Mouse (Mus musculus) gastrocnemius, postnatal 36 days (tissue): Measurements from ENCODE around the gene Klhdc4. TPM values are rescaled to one million over a fixed set of nuclear protein-coding genes. Genes with fewer than 3 reads are reported as not detected.

ENCODE experiments used
- DNase-seq, 2 experiments: peaks; one replicate each; pipeline ENCODE4 v3.0.0; 2022
- intact Hi-C: fragments of 180-260 bp; cut with DNase I; formaldehyde crosslinking; loops from one replicate; pipeline ENCODE4 v1.15.1; 2025
- total RNA-seq, 2 experiments: library from RNA; stranded (reverse); gene quantifications; 2 replicates each; pipeline ENCODE4 v1.2.3; 2021

Klhdc4 gene
- total RNA-seq, 2 experiments from 2014 or later, result 9.0 TPM

DNA sequence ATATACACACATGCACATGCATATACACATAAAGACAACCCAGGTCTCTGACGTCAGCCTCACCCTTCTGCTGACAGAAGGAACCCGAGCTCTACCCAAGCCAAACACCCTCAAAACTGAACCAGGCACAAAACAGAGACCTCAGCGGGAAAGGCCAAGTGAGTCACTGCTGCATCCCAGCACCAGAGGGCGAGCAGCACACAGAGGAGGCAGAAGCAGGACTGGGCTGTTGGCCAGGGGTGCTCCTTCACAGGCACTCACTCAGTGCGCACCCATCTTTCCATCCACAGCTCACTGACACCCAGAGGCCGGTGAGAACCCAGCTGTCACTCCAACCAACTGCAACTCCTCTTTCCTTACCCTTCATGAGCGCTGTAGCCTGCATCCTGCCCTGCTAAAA is 11.1 kb downstream of the Klhdc4 start:
- no peak for DNase-seq
- intact Hi-C loops, result no loop called here

DNA sequence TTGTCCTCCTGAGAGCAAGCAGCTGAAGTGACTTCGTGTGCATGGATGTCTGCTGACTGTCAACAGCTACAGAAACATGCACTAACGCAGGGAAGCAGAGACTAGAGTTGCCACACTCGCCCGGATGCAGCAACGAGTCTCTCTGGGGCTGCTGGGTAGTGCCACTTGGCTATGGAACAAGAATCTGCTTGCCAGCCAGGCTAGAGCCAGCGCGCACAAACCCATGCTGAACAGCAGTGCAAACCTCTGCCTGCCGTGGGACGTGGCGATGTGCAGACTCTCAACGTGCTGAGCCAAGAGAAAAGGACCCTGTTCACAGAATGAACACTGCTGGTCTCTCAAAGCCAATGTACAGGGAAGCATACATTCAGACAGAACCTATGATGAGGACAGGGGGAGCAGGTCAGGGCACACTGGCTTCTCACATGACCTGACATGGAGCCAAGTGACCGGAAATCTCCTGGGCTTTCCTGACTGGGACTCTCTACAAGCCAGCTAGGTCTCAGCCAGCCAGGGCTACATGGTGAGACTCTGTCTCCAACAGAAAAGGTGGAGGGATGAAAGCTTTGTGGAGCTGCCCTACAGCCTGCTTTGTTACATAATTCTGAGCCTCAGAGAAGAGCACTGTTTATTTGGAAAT is 17.3 kb downstream of the Klhdc4 start:
- intact Hi-C loops, result no loop called here
- no peak for DNase-seq

DNA sequence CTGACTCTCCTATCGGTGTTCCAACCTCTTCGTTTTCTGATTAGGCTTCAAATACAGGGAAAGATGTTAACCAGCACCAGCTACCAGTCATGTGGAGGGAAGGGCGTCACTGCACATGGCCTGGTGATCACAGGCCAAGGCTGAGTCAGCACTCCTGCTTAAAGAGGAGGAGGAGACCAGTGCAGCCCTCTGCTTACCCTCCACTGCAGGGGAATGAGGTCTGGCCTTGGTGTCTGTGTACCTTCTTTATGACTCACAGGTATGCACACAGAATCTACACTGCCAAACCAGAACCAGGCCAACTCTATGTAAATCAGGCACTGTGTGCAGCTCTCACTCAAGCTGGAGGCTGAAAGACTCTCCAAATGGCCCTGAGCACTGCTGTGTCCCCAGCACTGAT is 17.9 kb downstream of the Klhdc4 start:
- intact Hi-C loops, result no loop called here
- DNase-seq, result no peak

DNA sequence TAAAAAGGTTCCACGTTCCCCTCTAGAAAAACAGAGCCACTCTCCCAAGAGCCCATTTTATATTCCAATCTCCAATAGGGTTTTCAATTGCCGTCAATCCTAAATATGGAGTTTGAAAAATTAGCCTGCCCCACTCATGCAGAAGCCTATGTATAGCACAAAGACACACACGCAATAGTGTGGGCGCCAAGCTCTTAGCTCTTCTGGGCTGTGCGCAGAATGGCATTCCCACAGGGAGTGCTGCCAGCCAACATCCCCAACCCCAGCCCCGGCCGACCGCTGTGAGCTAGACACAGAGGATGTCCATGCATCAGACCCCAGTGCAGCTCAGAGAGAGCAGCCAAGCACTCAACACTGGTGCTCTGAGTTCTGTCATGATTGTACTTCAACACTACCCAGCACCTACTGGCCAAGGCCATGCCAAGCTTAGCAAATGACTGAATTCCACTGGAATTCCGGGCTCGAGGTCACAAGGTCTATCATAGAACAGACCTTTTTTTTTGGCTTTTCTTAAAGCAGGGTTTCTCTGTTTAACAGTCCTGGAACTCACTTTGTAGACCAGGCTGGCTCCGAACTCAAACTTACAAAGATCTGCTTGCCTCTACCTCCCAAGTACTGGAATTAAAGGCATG is 19.7 kb downstream of the Klhdc4 start:
- DNase-seq, result no peak
- intact Hi-C loops, result no loop called here

DNA sequence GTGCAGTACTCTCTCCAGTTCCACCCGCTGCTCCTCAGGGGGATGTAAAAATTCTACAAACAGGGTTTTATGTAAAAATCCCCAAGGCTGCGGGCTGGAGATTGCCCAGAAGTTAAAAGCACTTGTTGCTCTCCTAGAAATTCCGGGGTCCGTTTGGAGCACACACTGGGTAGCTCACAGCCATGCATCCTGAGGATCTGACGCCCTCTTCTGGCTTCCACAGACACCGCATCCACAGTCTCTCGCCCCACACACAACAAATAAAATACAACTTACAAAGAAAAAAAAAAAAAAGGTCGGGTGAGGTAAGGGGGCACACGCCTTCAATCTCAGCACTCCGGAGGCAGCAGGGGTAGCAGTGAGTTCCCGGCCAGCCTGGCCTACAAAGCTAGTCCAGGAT is 21.3 kb downstream of the Klhdc4 start:
- DNase-seq, result no peak
- intact Hi-C loops, result no loop called here

DNA sequence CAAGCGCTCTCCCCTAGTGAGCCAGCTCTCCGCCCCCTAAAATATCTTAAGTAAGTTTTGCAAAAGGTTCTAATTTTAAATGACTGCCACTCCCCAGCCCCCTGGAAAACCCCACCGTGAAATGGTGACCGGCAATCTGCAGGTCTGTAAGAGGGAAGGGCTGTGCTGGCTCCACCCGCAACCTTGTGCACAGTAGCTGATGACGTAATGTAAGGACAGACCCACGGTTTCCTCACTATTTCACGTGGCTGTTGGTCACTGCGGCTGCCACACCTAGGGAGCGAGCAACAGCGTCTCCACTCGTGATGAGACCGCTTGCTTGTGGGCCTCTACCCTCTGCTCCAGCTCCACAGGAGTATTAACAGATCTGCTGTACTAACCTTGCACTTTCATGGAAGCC is 23.2 kb downstream of the Klhdc4 start:
- intact Hi-C loops, result no loop called here
- DNase-seq, result no peak

DNA sequence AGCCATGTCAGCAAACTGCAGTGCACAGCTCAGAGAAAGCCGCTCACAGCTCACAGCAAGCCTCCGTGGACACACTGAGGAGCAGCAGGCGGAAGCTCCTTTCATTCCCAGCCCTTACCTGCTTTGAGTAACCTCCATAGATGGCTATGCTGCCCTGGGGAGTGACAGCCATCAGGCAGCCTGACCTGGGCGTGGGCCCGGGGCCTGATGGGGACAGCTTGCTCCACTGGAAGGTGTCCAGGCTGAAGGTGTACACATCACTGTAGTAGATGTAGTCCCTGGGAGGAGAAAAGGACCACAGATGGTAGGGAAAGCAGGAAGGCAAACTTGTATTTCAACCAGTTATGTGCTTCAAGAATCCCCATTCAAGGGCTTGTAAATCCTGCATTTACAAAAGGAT is 24.5 kb downstream of the Klhdc4 start:
- no peak for DNase-seq
- intact Hi-C loops, result no loop called here

DNA sequence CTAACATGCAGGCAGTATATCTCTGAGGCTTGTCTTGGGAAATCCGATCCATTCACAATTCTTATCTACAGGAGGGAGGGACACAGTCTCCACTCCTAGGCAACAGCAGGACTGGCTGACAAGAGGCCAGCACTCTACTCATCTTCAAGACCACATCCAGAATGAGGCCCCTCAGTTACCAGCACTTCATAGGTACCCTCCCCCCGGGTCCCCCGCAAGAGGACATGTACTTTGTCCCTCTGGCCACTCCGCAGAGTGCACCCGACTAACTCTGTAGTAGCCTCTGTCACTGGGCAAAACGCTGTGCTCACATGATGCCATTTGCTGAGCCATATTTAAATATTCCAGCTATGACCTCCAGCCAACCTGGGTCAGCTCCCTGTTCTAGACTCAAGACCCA is 31.0 kb downstream of the Klhdc4 start:
- intact Hi-C loops, result no loop called here
- no peak for DNase-seq

DNA sequence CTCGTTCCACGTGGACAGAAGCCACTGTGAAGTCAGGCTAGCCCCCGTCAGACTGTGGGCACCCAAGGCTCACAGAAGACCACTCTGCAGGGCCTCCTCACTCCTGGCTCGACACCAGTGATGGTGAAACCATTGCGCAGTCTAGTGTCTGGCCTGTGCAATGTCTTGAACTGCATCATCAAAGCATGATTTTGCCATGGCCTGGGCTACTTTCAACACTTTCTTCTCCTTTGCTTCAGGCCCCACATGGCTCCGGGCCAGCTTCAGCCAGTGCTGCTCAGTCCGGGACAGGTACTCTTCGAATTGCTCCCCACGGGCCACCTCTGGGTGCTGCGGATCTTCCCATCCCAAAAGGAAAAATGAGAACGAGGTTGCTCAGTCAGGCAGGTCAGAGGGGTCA is 33.0 kb downstream of the Klhdc4 start:
- no peak for DNase-seq

DNA sequence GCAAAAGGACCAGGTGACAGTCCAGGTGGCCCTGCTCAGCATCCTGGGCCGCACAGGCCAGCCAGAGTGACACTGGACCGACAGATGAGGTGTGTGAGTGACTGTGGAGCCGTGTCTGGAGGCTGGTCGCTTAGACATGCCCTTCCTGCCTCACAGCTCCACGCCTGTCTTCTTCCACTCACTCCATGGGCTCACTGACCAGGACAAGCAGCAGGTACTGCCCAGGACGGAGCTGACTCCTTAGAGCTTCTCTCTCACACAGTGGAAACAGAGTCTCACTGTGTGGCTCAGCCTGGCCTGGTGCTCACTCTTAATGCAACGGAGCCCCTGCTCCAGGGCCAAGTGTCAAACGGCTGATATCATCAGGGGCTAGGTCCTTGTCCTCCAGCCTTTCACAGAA is 33.9 kb downstream of the Klhdc4 start:
- DNase-seq, result no peak
- intact Hi-C loops, result no loop called here

More for the DNA sequence above, 33.0 kb downstream of the Klhdc4 start:
- intact Hi-C loops, result no loop called here

DNA sequence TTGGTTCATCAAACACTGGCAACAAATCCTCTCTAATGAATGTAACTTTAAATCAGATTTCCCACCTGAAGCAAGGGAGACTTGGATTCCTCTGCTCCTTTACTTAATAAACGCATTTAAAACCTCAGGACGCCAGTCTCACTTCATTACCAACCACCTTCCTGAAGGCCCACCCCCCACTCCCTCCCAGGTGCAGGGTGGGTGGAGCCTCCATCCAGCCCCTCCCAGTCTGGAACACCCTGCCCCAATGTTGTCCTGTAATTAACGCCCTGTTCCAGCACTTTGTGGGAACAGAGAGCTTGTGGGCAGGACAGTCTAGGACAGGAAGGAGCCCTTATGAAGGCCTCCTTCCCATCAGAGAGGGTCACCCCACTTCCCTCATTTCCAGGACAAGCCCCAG is 35.2 kb downstream of the Klhdc4 start:
- intact Hi-C loops, result no loop called here
- no peak for DNase-seq

DNA sequence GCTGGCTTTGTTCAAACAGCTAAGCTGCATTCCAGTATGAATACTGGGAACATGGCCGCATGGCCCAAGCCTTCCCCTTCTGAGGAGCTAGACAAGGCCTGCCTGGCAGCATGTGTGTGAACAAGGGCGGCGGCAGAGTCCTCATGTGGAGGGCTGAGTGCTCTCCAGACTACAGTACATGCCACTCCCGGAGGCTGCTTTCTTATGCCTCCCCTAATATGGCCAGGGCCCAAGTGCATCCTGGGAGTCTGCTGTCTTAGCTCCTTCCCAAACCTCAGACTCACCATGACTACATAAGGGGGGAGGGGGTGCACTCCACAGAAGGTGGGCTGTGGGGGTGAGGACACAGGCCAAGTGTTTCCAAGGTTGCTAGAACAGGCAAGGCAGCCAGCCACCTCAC is 36.7 kb downstream of the Klhdc4 start:
- intact Hi-C loops, result no loop called here
- DNase-seq, result no peak

DNA sequence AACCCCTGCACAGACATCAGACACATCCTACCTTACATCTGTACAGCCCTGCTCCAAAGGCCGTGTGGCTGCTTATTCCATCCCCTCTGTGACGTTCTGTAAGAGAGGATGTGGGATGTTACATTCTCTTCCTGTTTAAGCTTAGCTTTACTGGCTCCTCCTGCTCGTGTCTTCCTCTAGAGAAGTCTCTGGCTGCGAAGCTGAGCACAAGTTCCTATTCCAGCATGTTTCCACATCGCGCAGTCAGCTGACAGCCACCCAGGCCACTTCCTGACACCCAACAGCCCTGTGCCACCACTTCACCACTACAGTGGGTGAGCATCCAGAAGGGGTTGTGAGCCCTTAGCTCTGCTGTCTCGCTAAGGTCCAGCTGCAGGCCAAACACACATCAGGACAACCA is 37.2 kb downstream of the Klhdc4 start:
- no peak for DNase-seq
- intact Hi-C loops, result no loop called here

DNA sequence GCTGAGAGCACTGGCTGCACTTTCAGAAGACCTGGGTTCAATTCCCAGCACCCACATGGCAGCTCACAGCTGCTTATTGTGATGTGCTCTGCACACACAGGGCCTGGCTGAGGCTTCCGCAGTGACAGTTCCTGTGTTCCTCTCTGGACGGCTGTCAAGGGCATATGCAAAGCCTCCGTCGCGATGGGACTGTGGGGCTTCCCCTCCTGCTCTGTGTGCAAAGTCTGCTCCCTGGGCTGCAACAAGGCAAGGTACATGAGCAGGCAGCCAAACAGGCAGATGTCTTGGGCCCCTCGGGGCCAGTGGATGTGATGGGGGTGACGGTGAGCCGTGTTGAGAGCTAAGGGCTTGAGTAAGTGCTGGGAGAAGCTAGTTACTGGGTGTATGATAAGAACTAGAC is 40.6 kb downstream of the Klhdc4 start:
- intact Hi-C loops, result no loop called here
- no peak for DNase-seq

DNA sequence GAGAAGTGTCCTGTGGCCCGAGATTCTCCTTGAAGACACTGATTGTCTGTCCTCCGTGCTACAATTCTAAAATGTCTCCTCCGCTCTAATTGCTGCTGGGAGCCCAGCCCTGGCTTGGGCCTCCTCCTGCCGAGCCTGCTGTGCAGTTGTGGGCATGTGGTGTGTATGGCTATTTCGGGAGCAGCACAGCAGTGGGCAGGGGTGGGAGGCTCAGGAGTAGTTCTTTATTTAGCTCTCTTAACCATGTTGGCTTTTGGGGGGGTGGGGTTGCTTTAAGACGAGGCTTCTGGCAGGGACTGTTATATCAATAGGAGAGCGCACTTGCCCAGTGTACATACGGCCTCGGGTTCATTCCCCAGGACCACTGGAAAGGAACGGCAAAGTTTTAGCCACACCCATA is 42.8 kb downstream of the Klhdc4 start:
- no peak for DNase-seq
- intact Hi-C loops, result no loop called here

DNA sequence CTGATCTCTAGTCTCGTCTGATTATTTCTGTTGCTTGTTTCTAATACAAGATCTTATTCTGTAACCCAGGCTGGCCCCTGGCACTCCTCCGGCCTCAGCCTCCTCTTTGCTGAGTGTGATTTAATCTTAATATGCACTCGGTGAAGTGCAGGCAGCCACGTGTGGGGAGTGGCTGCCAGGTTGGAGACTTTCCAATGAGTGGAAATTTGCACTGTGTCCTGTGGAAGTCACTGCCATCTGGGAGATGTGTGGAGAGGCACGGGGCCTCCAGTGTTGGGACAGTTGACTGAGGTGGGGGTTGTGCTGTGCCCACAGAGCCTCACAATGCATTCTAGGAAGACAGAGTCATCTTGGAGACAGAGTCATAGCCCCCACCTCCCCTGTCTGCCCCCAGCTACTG is 46.9 kb downstream of the Klhdc4 start:
- intact Hi-C loops, result no loop called here
- DNase-seq, result no peak

DNA sequence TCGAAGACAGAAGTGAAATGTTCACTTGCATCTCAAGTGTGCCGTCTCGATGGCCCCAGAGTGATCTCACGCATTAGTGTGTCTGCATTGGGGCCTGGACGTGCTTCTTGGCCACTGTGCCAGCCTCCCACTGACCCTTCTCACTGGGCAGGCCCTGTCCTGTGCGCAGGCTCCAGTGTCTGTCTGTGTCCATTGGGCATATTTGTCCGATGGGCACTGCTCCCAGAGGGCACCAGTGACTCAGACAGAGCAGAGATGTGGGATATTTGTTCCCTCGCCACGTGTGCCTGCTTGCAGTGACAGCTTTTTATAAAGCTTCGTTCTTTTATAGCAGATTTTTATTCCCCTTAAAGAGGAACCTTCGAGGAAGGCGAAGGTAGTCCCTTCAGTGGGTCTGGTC is 55.5 kb downstream of the Klhdc4 start:
- intact Hi-C loops, result no loop called here

DNA sequence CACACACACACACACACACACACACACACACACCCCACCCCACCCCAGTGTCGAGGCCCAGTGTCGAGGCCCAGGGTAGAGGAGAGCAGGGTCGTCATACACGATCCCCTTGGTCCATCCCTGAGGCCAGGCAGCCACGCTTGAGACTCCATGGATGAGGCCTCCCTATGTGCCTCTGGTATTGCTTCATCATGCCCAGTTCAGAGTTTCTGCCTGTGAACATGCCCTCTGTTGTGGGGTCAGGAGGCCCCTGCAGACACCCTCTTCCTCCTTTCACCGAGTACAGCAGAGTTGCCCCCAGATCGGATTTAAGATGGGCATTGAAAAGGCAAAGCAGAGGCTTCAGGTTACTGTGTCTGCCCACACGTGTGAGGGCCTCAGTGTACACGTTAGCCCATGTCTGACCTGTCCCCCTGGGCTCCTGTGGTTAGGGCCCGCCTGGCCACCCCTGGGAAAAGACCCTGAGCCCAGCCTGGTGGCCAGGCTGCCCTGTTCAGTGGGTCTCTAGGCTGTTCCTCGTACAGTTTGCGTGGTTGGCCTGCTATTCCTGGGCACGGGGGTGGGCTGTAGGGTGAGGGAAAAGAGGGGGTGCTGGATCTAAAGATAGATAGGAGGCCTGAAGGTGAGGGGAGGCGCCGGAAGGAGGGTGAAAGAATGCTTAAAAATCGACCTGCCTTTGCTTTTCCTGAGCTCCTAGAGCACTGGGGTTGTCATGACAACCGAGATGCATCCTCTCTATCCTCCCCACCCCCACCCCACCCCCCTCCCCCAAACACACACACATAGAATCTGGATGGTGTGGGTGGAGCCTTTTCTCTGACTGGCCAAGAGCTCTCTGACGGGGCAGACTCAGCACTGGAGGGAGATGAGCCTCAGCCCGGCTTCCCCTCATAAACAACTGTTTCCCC is 58.3 kb downstream of the Klhdc4 start:
- intact Hi-C loops, result no loop called here
- no peak for DNase-seq

More for the DNA sequence above, 55.5 kb downstream of the Klhdc4 start:
- no peak for DNase-seq

DNA sequence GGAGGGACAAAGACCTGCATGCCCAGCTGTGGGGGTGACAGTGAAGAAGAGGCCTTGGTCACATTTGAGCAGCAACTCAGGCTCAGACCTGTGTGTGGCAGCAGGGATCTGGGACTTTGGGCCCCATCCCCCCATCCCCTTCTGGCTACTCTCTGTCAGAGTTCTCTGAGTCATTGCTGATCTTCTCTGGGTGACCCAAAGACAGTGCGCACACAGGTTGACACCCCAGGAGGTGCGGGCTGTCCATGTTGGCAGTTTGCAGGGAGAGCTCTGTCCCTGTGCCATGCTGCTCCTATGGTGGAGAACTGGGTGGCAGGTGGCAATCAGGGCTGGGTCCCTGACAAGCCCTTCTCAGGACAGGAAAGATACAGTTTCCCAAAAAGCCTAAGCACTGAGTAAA is 59.7 kb downstream of the Klhdc4 start:
- intact Hi-C loops, result no loop called here
- no peak for DNase-seq

DNA sequence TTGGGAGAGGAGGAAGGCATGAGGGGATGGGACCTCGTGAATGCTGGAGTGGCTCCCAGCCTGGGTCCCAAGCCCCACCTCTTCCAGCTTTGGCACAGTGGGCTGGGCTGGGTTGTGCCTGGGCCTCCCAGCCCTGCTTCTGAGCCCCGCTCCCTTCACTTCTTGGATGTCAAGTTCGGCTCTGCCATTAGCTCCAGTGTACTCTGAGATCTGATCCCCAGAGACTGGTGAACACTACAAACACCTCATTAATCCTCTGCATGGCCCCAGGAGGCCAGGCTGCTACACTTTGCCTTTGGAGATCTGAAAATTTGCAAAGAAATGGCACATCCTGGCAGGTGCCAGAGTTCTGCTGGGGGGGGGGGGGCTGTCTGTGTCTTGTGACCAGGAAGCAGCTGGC is 60.3 kb downstream of the Klhdc4 start:
- intact Hi-C loops, result no loop called here
- DNase-seq, result no peak

DNA sequence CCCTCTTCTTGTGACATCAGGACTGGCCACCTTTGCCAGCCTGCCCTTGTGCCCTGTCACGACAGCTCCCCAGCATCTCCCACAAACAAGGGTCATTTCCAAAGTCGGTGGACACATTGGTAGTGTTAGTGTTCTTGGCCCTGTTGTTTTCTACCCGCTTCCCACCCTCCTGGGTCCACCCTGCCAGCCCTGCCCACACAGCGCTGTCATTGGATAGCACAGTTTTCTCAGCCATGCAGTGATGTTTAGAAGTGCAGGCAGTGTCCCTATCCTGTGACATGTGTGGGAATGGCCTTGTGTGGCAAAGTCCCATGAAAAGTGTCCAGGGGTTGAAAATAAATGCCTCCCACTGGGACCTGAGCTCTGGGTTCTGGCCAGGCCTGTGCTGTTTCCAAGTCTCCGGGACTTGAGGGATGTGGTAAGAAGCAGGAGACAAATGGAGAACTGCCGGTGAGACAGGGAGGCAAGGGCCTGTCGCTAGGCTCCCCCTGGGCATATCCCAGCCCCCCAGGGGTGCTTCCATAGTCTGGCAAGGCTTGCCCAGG is 63.7 kb downstream of the Klhdc4 start:
- intact Hi-C loops, result no loop called here
- no peak for DNase-seq

DNA sequence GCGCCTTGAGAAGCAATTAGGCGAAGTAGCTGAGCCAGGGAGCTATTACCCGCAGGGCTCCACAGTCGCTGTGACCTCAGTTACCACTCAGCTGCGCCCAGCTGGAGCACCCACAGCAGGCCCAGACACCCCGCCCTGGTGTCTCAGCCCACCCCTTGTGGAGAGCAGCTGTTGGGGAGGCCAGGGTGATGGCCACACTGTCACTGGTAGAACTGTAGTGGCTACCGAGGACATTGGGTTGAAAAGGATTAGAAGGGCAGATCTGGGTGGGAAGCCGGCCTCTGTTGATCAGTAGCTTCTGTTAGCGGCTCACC is 65.7 kb downstream of the Klhdc4 start:
- intact Hi-C loops, result no loop called here
- no peak for DNase-seq
